Mouse (Mus musculus): ENCODE data around the gene Mtcl1. TPM values are rescaled to one million over a fixed set of nuclear protein-coding genes. Genes with fewer than 3 reads are reported as not detected.
A peak's percentile ranks its signal among the peaks of the same experiment; 100 is the strongest.

The Mtcl1 gene
- polyA plus RNA-seq, 2 experiments: 0.08 TPM; not detected in 1

- no peak overlapping the region for H3K4me3 ChIP-seq (ENCODE audit: insufficient read depth in 1 of 2, low read depth in 2 of 2, low read length in 2 of 2)
- H3K4me1 ChIP-seq (replicated peaks; ENCODE audit: control insufficient read depth in 2 of 2, insufficient read depth in 2 of 2, low read length in 1 of 2): peaks cover 0 to 2% of the 10 kb centered on the region in 2 experiments; a peak in 1 of 4 replicates
- H3K27ac ChIP-seq: no peak overlapping the region
- WGBS (ENCODE audit: insufficient replicate concordance): 30% methylated on average over 14 of the region's 14 CpGs
- no peaks in the 10 kb centered on the region; the same call in 1 of the 2 replicates for H3K27me3 ChIP-seq (ENCODE audit: control insufficient read depth, insufficient read depth, low read length)
- H3K36me3 ChIP-seq (replicated peaks; ENCODE audit: control insufficient read depth, insufficient read depth, low read depth): no peaks in the 10 kb centered on the region
- H3K9me3 ChIP-seq (ENCODE audit: control insufficient read depth, low read length): no peaks in the 10 kb centered on the region
- H3K9ac ChIP-seq (replicated peaks): no peak overlapping the region
- TF ChIP-seq EP300 (IDR thresholded peaks at IDR 0.05; ENCODE audit: low read depth) (no peak), CTCF (IDR thresholded peaks at IDR 0.05; ENCODE audit: low read depth) (no peak)
- no peak overlapping the region for H3K4me2 ChIP-seq (ENCODE audit: low read depth)
- ATAC-seq (ENCODE audit: insufficient read depth): no peak
- no peak for DNase-seq (ENCODE audit: low read depth in 3 of 3, low spot score in 3 of 3)
These were observed 32.7 kb downstream of the Mtcl1 start for GRCm38 (mm10) chr17:66416841-66417313.

GRCm38 (mm10) chr17:66416436-66416835 is 33.1 kb downstream of the Mtcl1 start:
- Histone ChIP-seq H3K27ac (no peak overlapping the region), H3K4me2 (ENCODE audit: low read depth) (no peak overlapping the region), H3K4me1 (replicated peaks; ENCODE audit: control insufficient read depth in 2 of 2, insufficient read depth in 2 of 2, low read length in 1 of 2) (peaks cover 0 to 2% of the 10 kb centered on the region in 2 experiments; a peak in 1 of 4 replicates), H3K4me3 (ENCODE audit: insufficient read depth in 1 of 2, low read depth in 2 of 2, low read length in 2 of 2) (no peak overlapping the region), H3K9me3 (ENCODE audit: control insufficient read depth, low read length) (no peaks in the 10 kb centered on the region), H3K36me3 (replicated peaks; ENCODE audit: control insufficient read depth, insufficient read depth, low read depth) (no peaks in the 10 kb centered on the region), H3K9ac (replicated peaks) (no peak overlapping the region), H3K27me3 (ENCODE audit: control insufficient read depth, insufficient read depth, low read length) (no peaks in the 10 kb centered on the region; the same call in 1 of the 2 replicates)
- DNase-seq (ENCODE audit: low read depth in 3 of 3, low spot score in 3 of 3): peak in 1 of 3 experiments; percentile 2
- ATAC-seq (ENCODE audit: insufficient read depth): no peak
- 41% methylated on average over 7 of the region's 7 CpGs for whole genome bisulfite sequencing (ENCODE audit: insufficient replicate concordance)
- TF ChIP-seq EP300 (IDR thresholded peaks at IDR 0.05; ENCODE audit: low read depth) (no peak), CTCF (IDR thresholded peaks at IDR 0.05; ENCODE audit: low read depth) (no peak)

GRCm38 (mm10) chr17:66414331-66414730 is 35.2 kb downstream of the Mtcl1 start:
- WGBS (ENCODE audit: insufficient replicate concordance): 52% methylated on average over 1 of the region's 1 CpGs
- Histone ChIP-seq H3K36me3 (replicated peaks; ENCODE audit: control insufficient read depth, insufficient read depth, low read depth) (no peaks in the 10 kb centered on the region), H3K4me3 (ENCODE audit: insufficient read depth in 1 of 2, low read depth in 2 of 2, low read length in 2 of 2) (no peak overlapping the region), H3K9ac (replicated peaks) (no peak overlapping the region), H3K27me3 (ENCODE audit: control insufficient read depth, insufficient read depth, low read length) (no peaks in the 10 kb centered on the region; the same call in 1 of the 2 replicates), H3K9me3 (ENCODE audit: control insufficient read depth, low read length) (no peaks in the 10 kb centered on the region), H3K27ac (no peak overlapping the region), H3K4me2 (ENCODE audit: low read depth) (no peak overlapping the region), H3K4me1 (replicated peaks; ENCODE audit: control insufficient read depth in 2 of 2, insufficient read depth in 2 of 2, low read length in 1 of 2) (peaks cover 0 to 2% of the 10 kb centered on the region in 2 experiments; a peak in 1 of 4 replicates)
- no peak for ATAC-seq (ENCODE audit: insufficient read depth)
- TF ChIP-seq EP300 (IDR thresholded peaks at IDR 0.05; ENCODE audit: low read depth) (no peak), CTCF (IDR thresholded peaks at IDR 0.05; ENCODE audit: low read depth) (no peak)
- no peak for DNase-seq (ENCODE audit: low read depth in 3 of 3, low spot score in 3 of 3)

- 59% methylated on average over 12 of the region's 12 CpGs for WGBS (ENCODE audit: insufficient replicate concordance)
- Histone ChIP-seq H3K4me3 (ENCODE audit: insufficient read depth in 1 of 2, low read depth in 2 of 2, low read length in 2 of 2) (no peak overlapping the region), H3K9ac (replicated peaks) (no peak overlapping the region), H3K27ac (no peak overlapping the region), H3K27me3 (ENCODE audit: control insufficient read depth, insufficient read depth, low read length) (no peaks in the 10 kb centered on the region; the same call in 1 of the 2 replicates), H3K9me3 (ENCODE audit: control insufficient read depth, low read length) (no peaks in the 10 kb centered on the region), H3K4me1 (replicated peaks; ENCODE audit: control insufficient read depth in 2 of 2, insufficient read depth in 2 of 2, low read length in 1 of 2) (peaks cover 0 to 2% of the 10 kb centered on the region in 2 experiments; a peak in 1 of 4 replicates), H3K36me3 (replicated peaks; ENCODE audit: control insufficient read depth, insufficient read depth, low read depth) (no peaks in the 10 kb centered on the region), H3K4me2 (ENCODE audit: low read depth) (no peak overlapping the region)
- no peak for ATAC-seq (ENCODE audit: insufficient read depth)
- TF ChIP-seq EP300 (IDR thresholded peaks at IDR 0.05; ENCODE audit: low read depth) (no peak), CTCF (IDR thresholded peaks at IDR 0.05; ENCODE audit: low read depth) (no peak)
- no peak for DNase-seq (ENCODE audit: low read depth in 3 of 3, low spot score in 3 of 3)
These were observed 37.2 kb downstream of the Mtcl1 start for GRCm38 (mm10) chr17:66412155-66412970.

- no peaks in the 10 kb centered on the region for H3K9me3 ChIP-seq (ENCODE audit: control insufficient read depth, low read length)
- DNase-seq (ENCODE audit: low read depth in 3 of 3, low spot score in 3 of 3) (no peak), ATAC-seq (ENCODE audit: insufficient read depth) (no peak)
- no peak overlapping the region for H3K4me2 ChIP-seq (ENCODE audit: low read depth)
- H3K4me3 ChIP-seq (ENCODE audit: insufficient read depth in 1 of 2, low read depth in 2 of 2, low read length in 2 of 2): no peak overlapping the region
- H3K27me3 ChIP-seq (ENCODE audit: control insufficient read depth, insufficient read depth, low read length): no peaks in the 10 kb centered on the region; the same call in 1 of the 2 replicates
- H3K27ac ChIP-seq: no peak overlapping the region
- no peak overlapping the region for H3K9ac ChIP-seq (replicated peaks)
- TF ChIP-seq EP300 (IDR thresholded peaks at IDR 0.05; ENCODE audit: low read depth): no peak
- no peak for TF ChIP-seq CTCF (IDR thresholded peaks at IDR 0.05; ENCODE audit: low read depth)
- H3K4me1 ChIP-seq (replicated peaks; ENCODE audit: control insufficient read depth in 2 of 2, insufficient read depth in 2 of 2, low read length in 1 of 2): no peaks in the 10 kb centered on the region
- H3K36me3 ChIP-seq (replicated peaks; ENCODE audit: control insufficient read depth, insufficient read depth, low read depth): no peaks in the 10 kb centered on the region
- 54% methylated on average over 11 of the region's 11 CpGs for WGBS (ENCODE audit: insufficient replicate concordance)
These were observed 38.6 kb downstream of the Mtcl1 start for GRCm38 (mm10) chr17:66410884-66411426.

Measured in liver, embryonic 14.5 days (tissue).